Mouse (Mus musculus) kidney, adult 18-20 months (tissue): ENCODE measurements at regions not wholly inside any gene's neighbourhood (a gene's known extent, or its start where the extent isn't known, plus 50 kb on each side); places are given as distances from the start of the nearest gene placed in this dataset.

Experiments
- DNase-seq: peaks from one replicate; pipeline ENCODE4 v3.0.0; 2021

DNA sequence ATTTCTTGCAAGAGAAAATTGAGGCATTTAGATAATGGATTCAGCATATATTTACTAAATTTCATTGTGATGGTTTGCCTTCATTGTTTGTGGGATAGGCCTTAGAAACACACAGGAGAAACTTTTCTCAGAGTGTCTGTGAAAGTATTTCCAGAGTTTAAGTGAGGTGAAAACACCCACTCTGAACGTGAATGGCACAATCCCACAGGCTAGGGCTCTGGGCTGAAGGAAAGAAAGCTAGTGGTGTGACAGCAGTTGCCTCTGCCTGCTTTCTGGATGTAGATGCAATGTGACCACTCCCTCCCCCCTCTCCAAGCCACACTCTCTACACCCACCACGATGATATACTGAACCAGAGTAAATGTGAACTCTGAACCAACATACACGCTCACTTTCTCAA, 672.4 kb upstream of the Tbl1xr1 start:
- no peak for DNase-seq

DNA sequence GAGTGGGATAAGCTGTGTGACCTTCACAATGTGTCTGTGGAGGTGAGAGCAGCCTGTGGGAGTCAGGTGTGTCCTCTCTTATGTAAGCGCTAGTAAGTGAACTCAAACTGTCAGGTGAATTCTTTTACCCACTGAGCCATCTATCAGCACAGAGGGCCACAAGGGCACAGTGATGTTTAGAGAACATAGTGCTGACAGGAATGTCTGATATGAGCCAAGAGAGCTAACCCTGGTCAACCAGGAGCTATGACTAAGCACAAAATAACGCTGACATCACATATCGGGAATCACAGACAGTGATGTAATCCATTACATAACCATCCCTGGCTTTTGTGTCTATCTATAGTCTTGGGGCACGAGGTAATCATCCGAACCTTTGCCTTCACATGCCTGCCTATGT, 669.4 kb upstream of the Tbl1xr1 start:
- no peak for DNase-seq

DNA sequence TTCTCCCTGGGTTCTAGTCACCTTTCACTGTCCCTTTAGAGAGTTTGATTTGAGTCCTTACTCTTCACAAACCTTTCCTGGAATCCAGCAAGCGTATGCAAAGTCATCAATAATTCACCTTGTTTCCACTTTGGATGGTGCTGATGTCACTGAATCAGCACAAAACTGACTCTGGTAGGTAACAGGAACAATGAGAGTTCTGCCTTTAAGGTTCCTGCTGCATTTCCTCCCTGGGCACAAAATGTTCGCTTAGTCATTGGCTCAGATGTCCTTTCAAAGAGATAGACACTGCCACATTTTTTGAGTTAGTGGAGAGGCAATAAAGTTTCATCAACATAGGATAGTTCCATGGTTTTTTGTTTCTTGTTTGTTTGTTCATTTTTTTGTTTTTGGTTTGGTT, 664.4 kb upstream of the Tbl1xr1 start:
- no peak for DNase-seq

DNA sequence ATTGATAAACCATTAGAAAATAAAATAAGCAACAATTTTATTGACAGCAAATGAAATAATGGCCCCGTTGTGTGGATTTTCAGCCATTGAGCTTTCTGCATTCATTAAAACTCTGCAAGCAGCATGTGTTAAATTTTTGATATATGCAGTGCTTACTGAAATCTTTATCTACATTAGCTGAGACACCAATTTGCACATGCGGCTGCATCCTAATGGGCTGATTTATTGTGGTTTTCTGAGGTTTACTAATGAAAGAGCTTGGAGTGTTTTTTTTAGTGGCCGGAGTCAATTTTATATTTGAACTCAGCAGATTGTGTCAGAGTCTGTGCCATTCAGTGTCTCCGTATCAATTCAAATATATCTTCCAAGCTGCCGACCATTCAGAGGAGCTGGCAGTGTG, 653.3 kb upstream of the Tbl1xr1 start:
- no peak for DNase-seq

DNA sequence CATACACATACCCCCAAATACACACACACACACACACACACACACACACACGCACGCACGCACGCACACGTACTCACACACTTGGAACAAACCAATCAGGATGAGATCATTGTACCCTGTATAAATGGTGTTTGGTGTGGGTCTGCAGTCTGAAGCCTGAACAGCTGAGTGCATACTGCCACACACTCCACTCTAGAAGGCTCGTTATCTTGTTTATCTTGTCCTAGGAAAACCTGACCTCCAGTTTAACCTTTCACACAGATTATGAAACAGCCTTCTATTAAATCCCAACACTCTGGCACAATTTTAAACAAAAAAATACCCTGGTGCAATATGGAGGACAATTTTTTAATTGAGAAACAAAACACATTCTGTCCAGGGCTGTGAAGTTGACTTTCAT, 649.9 kb upstream of the Tbl1xr1 start:
- DNase-seq = no peak

DNA sequence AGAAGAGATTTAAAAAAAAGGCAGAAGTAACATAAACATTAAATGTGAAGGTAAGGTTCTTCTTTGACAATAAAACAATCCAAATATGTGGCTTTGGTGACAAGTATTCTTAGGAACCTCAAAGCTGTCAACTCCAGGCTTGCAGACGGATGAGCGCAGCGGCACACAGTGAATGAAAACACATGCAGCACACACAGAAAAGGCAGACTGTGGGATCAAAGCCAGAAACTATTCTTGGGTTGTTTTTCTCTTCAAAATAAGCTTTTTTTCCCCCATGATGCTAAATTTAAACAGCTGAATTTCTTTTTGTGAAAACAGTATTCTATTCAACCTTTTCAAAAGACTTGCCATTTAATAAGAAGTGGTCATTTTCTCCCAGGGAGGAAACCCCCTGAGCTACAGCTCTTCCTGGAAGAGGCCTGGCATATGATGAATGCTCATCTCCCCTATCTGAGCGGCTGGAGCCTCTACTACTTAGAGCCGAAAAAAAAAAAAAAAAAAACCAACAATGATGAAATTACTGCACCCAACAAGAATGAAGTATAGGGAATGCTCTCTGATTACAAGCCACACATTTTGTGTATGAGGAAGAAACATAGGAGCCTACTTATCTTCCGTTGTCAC, 648.9 kb upstream of the Tbl1xr1 start:
- DNase-seq = no peak

DNA sequence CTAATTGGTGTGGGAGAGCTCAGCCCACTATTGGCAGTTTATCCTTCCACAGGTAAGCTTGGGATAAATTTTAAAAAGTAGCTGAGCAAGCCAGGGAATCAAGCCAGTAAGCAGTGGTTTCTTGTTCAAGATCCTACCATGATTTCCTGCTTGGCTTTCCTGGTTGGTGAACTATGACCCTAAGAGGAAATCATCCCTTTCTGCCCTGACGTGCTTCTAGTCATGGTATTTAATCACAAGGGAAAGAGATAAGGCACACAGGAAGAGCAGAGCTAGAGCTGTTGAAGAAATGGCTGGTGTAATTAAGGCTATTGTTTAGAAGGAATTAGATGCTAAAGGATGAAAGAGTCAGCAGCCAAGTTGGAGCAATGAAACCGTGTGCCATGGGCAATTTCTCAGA, 648.3 kb upstream of the Tbl1xr1 start:
- DNase-seq = no peak

DNA sequence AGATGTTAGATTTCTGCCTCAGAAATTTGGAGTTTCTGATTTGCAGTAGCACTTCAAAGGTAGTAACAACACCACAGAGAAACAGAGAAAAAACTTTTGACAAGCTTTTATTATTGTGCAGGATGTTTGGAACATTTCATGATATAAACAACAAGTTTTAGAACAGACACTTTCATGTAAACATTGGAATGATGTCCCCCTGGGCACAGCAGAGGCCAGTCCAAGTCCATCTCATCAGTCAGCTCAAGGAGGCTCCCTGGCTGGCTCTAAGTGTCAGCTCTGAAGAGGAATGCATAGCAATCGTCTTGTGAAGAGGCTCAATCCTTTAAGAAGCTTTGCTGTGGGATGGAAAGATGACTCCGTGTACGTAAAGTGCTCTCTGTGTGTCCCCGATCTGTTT, 612.2 kb upstream of the Tbl1xr1 start:
- DNase-seq = no peak

DNA sequence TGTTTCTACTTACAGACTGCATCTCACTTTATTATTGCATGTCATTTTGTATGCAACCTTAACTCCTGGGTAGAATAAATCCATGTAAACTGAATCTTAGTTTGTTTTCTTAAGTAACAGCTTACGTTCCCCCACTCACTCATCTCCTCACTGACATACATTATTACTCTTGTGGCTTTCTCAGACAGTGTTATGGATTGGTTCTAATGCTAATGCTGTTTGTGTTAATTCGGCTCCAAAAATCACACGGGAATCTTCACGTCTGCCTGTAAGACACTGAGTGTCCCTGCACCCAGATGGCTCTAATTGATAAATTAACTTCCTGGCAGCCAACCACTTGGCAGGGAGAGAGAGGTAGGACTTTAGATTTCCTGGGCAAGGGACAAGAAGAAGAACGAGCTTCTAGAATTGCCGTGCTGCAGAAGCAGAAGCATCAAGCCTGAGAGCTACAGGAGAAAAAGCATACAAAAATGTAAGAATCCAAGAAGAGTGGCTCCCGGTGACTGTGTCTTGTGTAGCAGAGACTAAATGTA, 610.3 kb upstream of the Tbl1xr1 start:
- no peak for DNase-seq

DNA sequence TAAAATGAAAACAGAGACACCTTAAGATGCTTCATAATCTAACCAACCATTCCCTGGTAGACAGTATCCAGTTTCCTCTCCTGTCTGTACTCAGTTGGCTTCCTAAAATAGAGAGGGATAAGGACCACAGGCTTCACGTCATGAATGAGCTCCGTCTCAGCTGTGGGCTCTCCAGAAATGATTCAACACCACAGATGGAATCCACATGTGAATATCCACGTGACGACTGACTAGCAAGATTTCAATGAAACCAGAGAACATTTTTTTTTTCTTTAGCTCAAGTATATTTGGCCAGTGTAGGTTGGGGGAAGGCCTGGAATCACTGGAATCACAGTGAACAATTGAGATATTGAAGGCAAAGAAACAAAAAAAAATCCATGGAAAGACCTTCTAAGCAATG, 599.1 kb upstream of the Tbl1xr1 start:
- DNase-seq = no peak

DNA sequence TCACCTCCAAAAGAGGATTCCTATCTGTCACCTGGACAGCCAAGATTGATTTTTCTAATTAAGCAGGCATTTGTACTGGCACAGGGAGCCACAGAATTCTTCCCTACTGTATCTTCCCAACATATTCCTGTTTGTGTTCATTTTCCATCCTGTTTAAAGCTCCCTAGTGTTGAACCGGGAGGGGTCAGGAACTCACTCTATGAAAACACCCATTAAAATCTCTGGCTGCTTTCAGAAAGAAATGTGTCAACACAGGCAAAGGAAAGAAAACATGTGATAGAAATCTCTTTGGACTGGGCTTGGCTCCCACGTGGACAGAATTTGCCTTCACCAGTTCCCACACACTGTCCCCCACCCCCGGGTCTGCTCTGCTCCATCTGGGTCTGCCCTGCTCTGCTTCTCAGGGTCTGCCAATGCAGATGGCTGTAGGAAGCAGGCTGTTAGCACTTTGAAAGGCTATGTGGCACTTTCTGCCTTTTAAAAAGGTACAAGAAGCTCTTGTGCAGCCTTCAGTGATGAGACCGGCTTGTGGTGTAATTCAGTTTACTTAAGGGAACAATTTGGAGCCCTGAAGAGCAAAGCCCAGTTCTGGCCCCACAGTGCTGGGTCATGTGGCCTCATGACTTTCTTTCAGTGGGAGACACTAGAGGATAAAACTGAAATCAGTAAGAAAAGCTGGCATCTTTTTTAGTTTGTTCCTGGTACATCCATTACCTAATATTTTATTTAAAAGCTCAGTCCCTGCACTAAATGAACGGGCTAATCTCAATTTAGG, 597.2 kb upstream of the Tbl1xr1 start:
- DNase-seq = peak; percentile 17

DNA sequence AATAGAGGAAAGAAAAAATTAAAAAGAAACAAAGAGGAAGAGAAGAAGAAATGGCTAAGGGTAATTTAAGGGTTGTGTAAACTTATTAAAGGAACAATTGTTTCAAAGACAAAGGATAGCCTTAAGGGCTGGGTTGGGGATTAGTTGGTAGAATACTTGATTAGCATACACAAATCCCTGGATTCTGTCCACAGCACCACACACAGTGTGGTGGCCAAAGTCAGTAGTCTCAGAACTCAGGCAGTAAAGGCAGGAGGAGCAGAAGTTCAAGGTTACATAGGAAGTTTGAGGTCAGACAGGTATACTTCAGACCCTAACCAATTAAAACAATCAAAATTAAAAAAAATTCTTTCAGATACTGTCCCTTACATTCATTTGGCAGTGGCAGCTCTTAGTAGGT, 596.6 kb upstream of the Tbl1xr1 start:
- no peak for DNase-seq

DNA sequence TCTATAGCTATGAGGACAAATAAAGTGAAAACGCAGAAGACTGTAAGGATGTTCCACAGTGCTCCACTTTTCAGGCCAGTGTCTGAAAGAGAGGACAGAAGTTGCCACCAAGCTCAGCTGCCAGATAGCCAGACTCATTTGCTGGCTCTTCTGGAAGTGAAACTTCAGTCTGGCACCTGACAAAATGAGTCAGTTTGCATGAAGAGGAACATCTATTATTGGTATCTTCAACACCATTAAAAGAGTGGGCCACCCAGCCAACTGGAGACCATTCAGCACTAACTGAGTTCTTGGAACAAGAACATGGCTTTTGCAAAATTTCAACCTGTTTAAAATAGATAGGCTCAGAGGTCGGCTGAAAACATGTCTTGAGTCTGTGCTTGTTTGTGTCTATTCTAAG, 592.4 kb upstream of the Tbl1xr1 start:
- DNase-seq = no peak

DNA sequence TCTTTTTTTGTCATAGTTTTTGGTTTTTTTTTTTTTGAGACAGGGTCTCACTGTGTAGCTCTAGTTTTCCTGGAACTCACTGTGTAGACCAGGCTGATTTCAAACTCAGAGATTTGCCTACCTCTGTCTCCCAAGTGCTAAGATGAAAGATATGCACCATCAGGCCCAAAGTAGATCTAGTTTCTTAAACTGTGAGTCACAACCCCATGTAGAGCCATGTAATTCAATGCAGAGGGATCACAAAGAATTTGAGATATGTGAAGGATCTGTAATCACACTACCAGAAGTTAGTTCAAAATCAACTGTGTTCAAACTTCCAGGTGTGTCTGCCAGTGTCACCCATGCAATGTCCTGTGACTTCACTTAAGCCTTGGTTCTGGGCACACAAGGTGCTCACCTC, 591.0 kb upstream of the Tbl1xr1 start:
- no peak for DNase-seq

DNA sequence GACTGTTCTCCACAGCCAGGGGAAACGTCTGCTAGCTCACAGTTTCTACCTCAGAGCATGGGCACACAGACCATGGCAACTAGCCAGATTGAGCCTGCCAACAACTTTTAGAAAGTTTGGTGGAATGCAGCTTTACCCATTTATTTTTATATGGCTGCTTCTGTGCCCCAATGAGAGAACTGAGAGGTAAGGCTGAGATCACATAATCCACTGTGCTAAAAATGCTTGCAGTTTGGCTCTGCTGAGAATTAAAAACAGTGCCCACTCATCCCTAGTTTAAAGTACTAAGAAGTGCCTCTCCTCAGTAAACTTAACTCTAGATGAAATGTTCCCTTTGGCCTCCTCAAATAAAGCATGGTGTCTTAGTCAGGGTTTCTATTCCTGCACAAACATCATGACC, 586.9 kb upstream of the Tbl1xr1 start:
- no peak for DNase-seq

DNA sequence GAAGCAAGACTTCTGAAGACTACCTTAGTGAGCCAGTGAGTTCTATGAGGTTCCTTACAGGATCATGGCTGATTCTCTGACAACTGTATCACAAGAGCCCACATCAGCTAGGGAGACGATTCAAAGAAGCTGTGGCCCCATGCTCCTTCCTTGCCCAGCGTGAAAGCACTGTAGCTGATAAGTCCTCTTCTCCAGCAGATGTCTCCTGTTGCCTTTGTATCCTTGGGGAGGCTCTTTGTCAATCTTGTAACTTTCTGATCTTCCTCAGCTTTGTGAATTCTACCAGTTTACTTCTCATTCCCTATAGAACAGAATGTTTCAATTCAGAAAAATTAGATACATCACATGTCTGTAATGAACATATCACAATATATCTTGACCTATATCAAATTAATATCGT, 584.0 kb upstream of the Tbl1xr1 start:
- no peak for DNase-seq

DNA sequence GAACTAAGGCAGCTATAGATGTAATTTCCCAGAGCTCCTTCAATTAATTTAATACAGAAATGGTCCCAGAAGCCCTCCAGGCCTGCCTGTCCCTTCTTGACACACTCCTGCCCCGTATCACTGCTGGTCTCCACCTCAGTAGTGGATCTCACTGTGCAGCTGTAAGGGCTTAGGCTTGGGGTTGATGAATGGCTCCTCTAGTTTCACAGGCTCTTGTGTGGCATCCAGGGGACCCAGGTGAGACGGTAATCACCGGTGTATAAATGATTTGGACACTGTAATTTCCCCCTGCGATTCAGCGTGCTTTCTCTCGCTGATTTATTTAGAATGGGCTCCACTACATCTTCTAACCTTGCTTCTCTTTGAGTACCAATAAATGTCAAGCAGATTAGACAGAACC, 583.1 kb upstream of the Tbl1xr1 start:
- no peak for DNase-seq

DNA sequence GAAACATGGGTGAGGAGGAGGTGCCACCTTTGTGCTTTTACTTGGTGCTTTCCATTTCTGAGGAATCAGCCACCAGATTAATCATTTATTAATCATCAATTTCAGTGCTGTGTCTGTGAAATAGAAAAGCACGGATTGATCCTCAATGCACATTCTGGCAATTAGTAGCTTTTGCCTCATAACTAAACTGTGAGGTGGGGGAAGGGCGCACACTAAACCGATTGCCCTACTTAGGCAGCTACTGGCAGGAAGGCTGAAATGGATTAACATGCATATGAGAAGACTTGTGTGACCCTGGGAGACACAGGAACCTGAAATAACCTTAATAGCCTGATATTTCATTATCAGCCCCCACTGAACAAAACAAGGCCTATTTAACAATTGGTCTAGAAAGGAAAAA, 581.5 kb upstream of the Tbl1xr1 start:
- DNase-seq = no peak

DNA sequence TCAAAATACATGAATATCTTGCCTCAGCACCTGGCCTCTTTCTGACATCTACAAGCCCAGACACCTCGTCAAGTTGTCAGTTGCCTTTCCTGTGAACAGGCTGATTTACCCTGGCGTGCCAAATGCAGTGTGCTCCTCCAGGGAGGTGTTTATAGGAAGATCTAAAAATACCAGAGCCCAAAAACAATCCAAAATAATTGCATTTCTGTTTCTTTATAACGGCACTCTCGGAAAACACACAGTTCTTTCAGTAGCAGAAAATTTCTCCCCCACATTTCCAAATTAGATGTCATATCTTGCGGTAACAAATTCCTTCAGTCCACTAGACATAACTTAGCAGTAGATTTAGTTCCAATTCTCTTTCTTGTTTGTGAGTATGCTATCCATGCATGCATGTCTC, 580.8 kb upstream of the Tbl1xr1 start:
- no peak for DNase-seq

DNA sequence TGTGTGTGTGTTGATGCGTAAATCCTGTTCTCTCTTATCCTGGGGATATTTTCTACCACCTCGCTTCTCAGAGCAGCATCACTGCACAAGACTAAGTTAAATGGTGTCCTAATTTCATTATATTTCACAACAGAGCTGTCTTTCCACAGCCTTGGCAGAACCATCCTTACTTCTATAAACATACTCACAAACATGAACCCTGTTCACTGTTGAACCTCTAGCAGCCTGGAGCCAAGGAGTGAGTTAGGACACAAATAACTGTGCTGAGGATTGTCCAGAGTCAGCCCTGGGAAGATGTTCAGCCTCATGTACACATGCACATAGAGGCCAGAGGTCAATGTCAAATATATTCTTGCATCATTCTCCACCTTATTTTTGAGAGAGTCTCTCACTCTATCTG, 580.3 kb upstream of the Tbl1xr1 start:
- DNase-seq = no peak

DNA sequence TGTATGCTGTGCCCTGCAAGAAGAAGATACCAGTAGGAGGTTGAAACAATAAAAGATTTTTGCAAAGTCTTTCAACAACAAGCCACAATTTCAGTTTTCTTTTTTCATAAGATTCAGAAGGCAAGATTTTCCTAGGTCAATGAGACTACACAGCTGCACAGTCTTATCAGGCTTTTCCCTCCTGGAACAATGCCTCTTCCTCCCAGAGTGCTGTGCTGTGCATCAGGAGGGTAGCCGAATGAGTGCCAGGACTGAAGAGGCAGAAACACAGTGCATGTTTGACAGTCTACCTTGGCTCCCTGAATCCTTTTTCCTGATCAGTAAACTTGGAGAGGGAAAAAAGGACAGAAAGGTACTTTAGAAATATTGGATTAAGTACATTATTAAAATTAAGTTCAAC, 579.4 kb upstream of the Tbl1xr1 start:
- DNase-seq = no peak

DNA sequence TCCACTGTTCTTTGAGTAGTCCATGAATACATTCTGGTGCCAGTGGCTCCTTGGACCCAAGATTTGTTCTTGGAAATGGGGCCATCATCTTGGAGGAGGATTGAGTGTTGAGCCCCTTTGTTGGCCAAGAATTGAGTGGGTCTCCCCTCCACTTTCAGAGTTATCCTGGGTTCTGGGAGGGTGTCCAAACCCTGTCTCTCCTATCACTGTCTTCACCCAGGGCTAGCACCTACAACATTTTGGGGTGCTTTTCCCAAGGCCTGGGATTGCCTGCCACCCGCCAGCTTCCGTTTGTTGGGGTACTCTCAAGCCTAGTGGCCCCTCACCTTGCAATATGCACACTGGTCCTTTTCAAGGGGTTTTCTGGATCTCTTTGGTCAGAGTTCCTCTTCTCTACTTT, 568.8 kb upstream of the Tbl1xr1 start:
- DNase-seq = no peak

DNA sequence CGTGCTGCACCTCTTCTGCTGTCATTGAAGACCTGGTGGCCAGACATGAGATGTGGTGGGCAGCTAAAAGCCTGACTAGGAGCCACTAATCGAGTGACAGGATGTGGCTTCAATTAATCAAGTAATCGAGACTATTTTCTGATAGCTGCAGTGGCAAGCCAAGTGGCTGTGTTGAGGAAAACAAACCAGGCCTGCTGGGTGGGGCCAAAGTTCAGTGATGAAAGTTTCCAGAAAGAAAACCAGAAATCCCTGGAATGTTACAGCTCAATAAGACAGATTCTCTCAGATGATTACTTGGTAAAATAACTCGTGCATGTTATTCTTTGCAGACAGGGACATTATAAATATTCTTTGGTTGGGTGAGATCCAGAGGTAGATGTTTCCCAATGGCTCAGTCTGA, 564.4 kb upstream of the Tbl1xr1 start:
- DNase-seq = no peak

DNA sequence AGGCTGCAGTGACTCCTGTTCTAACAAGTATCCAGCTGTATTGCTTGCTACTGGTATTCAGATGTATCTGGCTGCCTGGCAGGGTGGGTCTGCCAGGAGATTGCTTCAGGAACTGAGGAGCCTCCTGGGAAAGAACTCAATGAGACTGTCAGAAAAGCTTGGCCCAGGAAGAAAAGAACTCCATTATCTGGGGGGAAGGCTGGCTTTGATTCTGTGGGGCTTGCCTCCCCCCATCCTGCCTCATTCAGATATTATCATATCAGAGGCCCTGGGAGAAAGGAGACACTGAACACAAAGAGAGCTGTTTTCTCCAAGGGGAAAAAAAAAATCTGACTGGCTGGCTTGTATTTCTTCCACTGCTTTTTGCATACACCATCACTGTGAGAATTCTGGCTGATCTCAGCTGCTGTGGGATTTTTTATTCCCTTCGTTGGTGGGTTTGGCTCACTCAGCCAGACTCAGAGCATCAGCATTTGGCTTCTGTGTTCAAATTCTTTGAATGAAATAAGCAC, 552.0 kb upstream of the Tbl1xr1 start:
- DNase-seq = no peak

DNA sequence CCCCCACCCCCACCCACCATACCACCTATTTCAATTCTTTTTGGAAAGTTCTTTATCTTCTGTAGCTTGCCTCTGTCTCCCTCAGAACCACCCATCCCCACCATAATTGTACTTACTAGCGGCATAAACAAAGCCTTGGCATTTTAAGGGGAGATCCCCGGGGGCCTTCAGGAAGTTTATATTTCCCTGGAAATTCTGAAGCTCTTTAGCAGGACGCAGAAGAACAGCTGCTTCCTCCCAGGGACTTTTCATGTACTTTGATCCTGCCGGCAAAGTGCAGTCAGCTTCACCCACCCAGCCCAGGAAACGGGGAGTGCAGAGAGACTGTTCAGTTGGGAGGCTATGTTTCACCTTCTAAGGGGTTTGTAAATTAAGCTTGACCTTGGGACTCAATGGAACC, 545.6 kb upstream of the Tbl1xr1 start:
- no peak for DNase-seq
